Mouse (Mus musculus) testis, adult 2 months (tissue): Measurements from ENCODE around the gene Tefm. TPM values are rescaled to one million over a fixed set of nuclear protein-coding genes. Genes with fewer than 3 reads are reported as not detected.

Experiments
- H3K27ac ChIP-seq: fragments of 200-500 bp; 2 replicates; pipeline ENCODE4 v1.5.1; 2012; ENCODE audit warnings: low read depth, low read length; ENCODE audit not compliant: control insufficient read depth, insufficient read depth
- H3K27me3 ChIP-seq: fragments of 200-500 bp; 2 replicates; pipeline ENCODE4 v1.6.1; 2012; ENCODE audit warnings: mild to moderate bottlenecking, low read length, moderate library complexity; ENCODE audit not compliant: control insufficient read depth, insufficient read depth
- H3K36me3 ChIP-seq: fragments of 200-500 bp; 2 replicates; pipeline ENCODE4 v1.6.1; 2012; ENCODE audit warnings: mild to moderate bottlenecking, low read length; ENCODE audit not compliant: control insufficient read depth, insufficient read depth
- H3K4me1 ChIP-seq: fragments of 200-500 bp; 2 replicates; pipeline ENCODE4 v1.6.1; 2012; ENCODE audit warnings: low read length; ENCODE audit not compliant: control insufficient read depth, insufficient read depth
- H3K4me3 ChIP-seq: fragments of 200-500 bp; 2 replicates; pipeline ENCODE4 v1.5.1; 2012; ENCODE audit warnings: low read depth, mild to moderate bottlenecking, low read length, moderate library complexity, mixed read lengths; ENCODE audit not compliant: control insufficient read depth
- CTCF ChIP-seq: fragments of 200-500 bp; IDR thresholded peaks from 2 replicates; pipeline ENCODE4 v1.5.1; 2012; ENCODE audit warnings: low read depth, mild to moderate bottlenecking, inconsistent platforms, low read length, moderate library complexity; ENCODE audit not compliant: control insufficient read depth, insufficient read depth, insufficient replicate concordance
- POLR2A ChIP-seq: fragments of 200-500 bp; IDR thresholded peaks from 2 replicates; pipeline ENCODE4 v1.6.1; 2012; ENCODE audit warnings: low read depth, mild to moderate bottlenecking, inconsistent platforms, low read length, moderate library complexity; ENCODE audit not compliant: control insufficient read depth
- polyA plus RNA-seq: library from polyadenylated mRNA; depleted of rRNA; stranded (reverse); fragments of >200 nt; gene quantifications from 2 replicates; pipeline ENCODE4 v1.2.3, GENCODE M21; 2012

Tefm gene
- polyA plus RNA-seq, 1 experiment = 4.2 TPM

DNA sequence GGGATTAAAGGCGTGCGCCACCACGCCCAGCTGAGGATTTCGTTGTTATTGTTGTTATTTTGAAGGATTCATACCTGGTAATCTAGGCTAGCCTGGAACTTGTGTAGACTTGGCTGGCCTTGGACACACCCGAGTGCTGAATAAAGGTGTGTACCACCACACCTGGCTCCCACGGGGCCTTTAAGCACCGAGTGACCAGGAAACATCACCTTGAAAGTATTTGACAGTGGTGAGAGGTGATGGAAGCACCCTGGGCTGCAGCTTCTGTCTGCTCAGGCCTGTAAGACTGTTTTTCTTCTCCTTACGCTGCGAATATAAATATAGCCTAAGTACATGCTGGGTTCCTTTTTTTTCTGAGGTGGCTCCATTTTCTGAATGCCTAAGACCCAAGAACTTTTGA, 26.1 kb upstream of the Tefm start:
- Histone ChIP-seq H3K36me3 (no peaks in the 10 kb centered on the region), H3K27ac (no peak overlapping the region), H3K4me3 (no peak overlapping the region), H3K4me1 (no peaks in the 10 kb centered on the region), H3K27me3 (no peaks in the 10 kb centered on the region)
- TF ChIP-seq POLR2A = no peak
- TF ChIP-seq CTCF = no peak

DNA sequence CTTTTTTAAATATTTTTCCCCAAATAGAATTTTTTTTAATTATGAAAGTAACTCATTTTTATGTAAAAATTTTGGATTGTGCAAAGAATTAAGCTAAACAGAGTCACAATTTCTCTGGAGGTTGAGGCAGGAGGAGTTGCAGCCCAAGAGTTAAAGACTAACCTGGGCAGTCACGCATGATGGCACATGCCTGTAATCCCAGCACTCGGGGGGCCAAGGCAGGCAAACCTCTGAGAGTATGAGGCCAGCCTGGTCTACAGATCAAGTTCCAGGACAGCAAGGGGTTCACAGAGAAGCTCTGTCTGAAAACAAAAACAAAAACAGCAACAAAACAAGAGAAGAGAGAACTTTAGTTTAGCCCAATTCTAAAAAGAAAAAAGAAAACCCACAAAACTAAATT, 22.2 kb upstream of the Tefm start:
- TF ChIP-seq POLR2A (no peak), CTCF (no peak)
- Histone ChIP-seq H3K4me3 (no peak overlapping the region), H3K4me1 (no peaks in the 10 kb centered on the region; the same call in 1 of the 2 replicates), H3K27ac (no peak overlapping the region), H3K27me3 (no peaks in the 10 kb centered on the region), H3K36me3 (no peaks in the 10 kb centered on the region)

DNA sequence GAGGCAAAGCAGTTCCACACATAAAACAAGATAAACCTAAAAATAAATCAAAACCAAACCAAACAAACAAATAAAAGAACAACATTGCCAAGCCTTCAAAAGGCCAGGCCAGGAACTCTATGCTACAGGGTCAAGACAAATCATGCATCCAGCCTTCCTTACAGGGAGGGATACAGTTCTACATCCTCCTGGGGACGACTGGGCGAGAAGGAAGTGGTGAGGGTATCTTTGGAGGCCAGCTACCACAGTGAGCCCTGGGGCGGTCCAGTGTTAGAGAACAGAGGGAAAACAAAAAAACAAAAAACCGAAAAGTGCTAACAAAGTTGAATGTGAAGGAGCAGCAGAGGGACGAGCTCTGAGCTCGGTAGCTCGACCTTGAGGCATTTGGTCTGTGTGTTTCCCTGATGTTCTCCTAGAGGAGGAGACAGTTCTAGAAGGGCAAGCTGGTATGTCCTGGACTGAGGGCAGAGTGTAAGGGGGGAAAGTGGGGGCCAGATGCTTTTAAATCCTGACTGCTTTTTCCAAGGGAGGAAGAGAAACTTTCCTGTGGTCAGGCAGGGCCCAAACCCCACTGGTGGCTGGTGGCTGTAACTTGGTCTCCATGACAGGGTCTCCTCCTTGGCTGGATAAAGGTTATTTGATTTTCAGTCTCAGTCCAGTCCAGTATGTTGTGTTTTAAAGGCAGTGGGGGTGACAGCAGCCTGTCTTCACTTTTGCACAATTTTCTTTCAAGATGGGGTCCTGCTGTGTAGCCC, 21.6 kb upstream of the Tefm start:
- no peaks in the 10 kb centered on the region for H3K27me3 ChIP-seq
- H3K36me3 ChIP-seq = no peaks in the 10 kb centered on the region
- H3K4me1 ChIP-seq = no peaks in the 10 kb centered on the region; the same call in 1 of the 2 replicates
- no peak overlapping the region for H3K27ac ChIP-seq
- no peak overlapping the region for H3K4me3 ChIP-seq
- TF ChIP-seq POLR2A (no peak), CTCF (no peak)

- Histone ChIP-seq H3K4me1 (no peaks in the 10 kb centered on the region; the same call in 1 of the 2 replicates), H3K27me3 (no peaks in the 10 kb centered on the region), H3K27ac (no peak overlapping the region), H3K36me3 (no peaks in the 10 kb centered on the region), H3K4me3 (no peak overlapping the region)
- no peak for TF ChIP-seq POLR2A
- TF ChIP-seq CTCF = no peak
Measured at GRCm38 (mm10) chr11:80161041-80161440, 19.1 kb upstream of the Tefm start.

GRCm38 (mm10) chr11:80159018-80159417, 17.0 kb upstream of the Tefm start:
- H3K4me1 ChIP-seq = peaks cover 9% of the 10 kb centered on the region
- no peaks in the 10 kb centered on the region for H3K36me3 ChIP-seq
- H3K4me3 ChIP-seq = no peak overlapping the region
- no peaks in the 10 kb centered on the region for H3K27me3 ChIP-seq
- TF ChIP-seq CTCF = no peak
- no peak for TF ChIP-seq POLR2A
- no peak overlapping the region for H3K27ac ChIP-seq

GRCm38 (mm10) chr11:80156841-80157240, 14.9 kb upstream of the Tefm start:
- H3K27me3 ChIP-seq = no peaks in the 10 kb centered on the region
- H3K4me3 ChIP-seq = no peak overlapping the region
- H3K27ac ChIP-seq = no peak overlapping the region
- H3K4me1 ChIP-seq = peaks cover 9% of the 10 kb centered on the region
- H3K36me3 ChIP-seq = no peaks in the 10 kb centered on the region
- TF ChIP-seq POLR2A = no peak
- TF ChIP-seq CTCF = no peak

- no peak for TF ChIP-seq POLR2A
- TF ChIP-seq CTCF = no peak
- no peaks in the 10 kb centered on the region for H3K27me3 ChIP-seq
Measured at GRCm38 (mm10) chr11:80155961-80156360, 14.0 kb upstream of the Tefm start.

GRCm38 (mm10) chr11:80155541-80155940, 13.6 kb upstream of the Tefm start:
- H3K27ac ChIP-seq = no peak overlapping the region
- H3K4me3 ChIP-seq = no peak overlapping the region
- peaks cover 9% of the 10 kb centered on the region for H3K4me1 ChIP-seq
- no peaks in the 10 kb centered on the region for H3K27me3 ChIP-seq
- no peaks in the 10 kb centered on the region for H3K36me3 ChIP-seq
- no peak for TF ChIP-seq POLR2A
- TF ChIP-seq CTCF = no peak

More at GRCm38 (mm10) chr11:80155961-80156360, 14.0 kb upstream of the Tefm start:
- H3K4me1 ChIP-seq = peaks cover 9% of the 10 kb centered on the region
- no peak overlapping the region for H3K4me3 ChIP-seq
- H3K36me3 ChIP-seq = no peaks in the 10 kb centered on the region
- H3K27ac ChIP-seq = no peak overlapping the region
